Mouse (Mus musculus) kidney, adult 2 months (tissue): ENCODE measurements at regions not wholly inside any gene's neighbourhood (a gene's known extent, or its start where the extent isn't known, plus 50 kb on each side); places are given as distances from the start of the nearest gene placed in this dataset.

Experiments used
- CTCF ChIP-seq: fragments of 200-500 bp; conservative IDR thresholded peaks from 2 replicates; pipeline ENCODE4 v1.5.1; 2011; ENCODE audit warnings: low read depth, mild to moderate bottlenecking, control low read depth, low read length, moderate library complexity, mixed read lengths; ENCODE audit not compliant: insufficient read depth, insufficient read length
- POLR2A ChIP-seq: fragments of 200-500 bp; IDR thresholded peaks from one replicate; pipeline ENCODE4 v1.6.1; 2011; ENCODE audit warnings: low read depth, low read length, control low read depth

- no peak for TF ChIP-seq CTCF
- no peak for TF ChIP-seq POLR2A
Observed at GRCm38 (mm10) chr4:125428736-125429135, 61.8 kb upstream of the Grik3 start.
